Mouse (Mus musculus): Measurements from ENCODE around the gene Lsm12. TPM values are rescaled to one million over a fixed set of nuclear protein-coding genes. Genes with fewer than 3 reads are reported as not detected.
A peak's percentile ranks its signal among the peaks of the same experiment; 100 is the strongest.

Gene Lsm12
- polyA plus RNA-seq, 1 experiment: 36.1 TPM

- H3K27me3 ChIP-seq (ENCODE audit: control insufficient read depth, insufficient read depth, low read length): no peaks in the 10 kb centered on the region
- no peak overlapping the region for H3K4me3 ChIP-seq (ENCODE audit: control insufficient read depth, insufficient read depth, low read length)
- TF ChIP-seq POLR2A (IDR thresholded peaks at IDR 0.05; ENCODE audit: control insufficient read depth, extremely low read depth, insufficient read depth, low read length, poor library complexity): no peak
- TF ChIP-seq CTCF (IDR thresholded peaks at IDR 0.05; ENCODE audit: borderline replicate concordance, control insufficient read depth, extremely low read depth, insufficient read depth, low read length, poor library complexity): no peak
- DNase-seq: no peak
- no peaks in the 10 kb centered on the region for H3K36me3 ChIP-seq (ENCODE audit: control insufficient read depth, insufficient read depth, low read length)
- H3K4me1 ChIP-seq (replicated peaks; ENCODE audit: control insufficient read depth, insufficient read depth, low read length): peaks cover 41% of the 10 kb centered on the region
- no peak overlapping the region for H3K27ac ChIP-seq (ENCODE audit: control insufficient read depth, insufficient read depth, low read length)
- WGBS: 90% methylated on average over 5 of the region's 5 CpGs
These were observed 25.9 kb upstream of the Lsm12 start for GRCm38 (mm10) chr11:102211011-102211410.

- H3K27me3 ChIP-seq (ENCODE audit: control insufficient read depth, insufficient read depth, low read length): no peaks in the 10 kb centered on the region
- H3K27ac ChIP-seq (ENCODE audit: control insufficient read depth, insufficient read depth, low read length): no peak overlapping the region
- H3K4me3 ChIP-seq (ENCODE audit: control insufficient read depth, insufficient read depth, low read length): no peak overlapping the region
- WGBS: 88% methylated on average over 3 of the region's 3 CpGs
- peaks cover 36% of the 10 kb centered on the region for H3K4me1 ChIP-seq (replicated peaks; ENCODE audit: control insufficient read depth, insufficient read depth, low read length)
- H3K36me3 ChIP-seq (ENCODE audit: control insufficient read depth, insufficient read depth, low read length): no peaks in the 10 kb centered on the region
- no peak for TF ChIP-seq CTCF (IDR thresholded peaks at IDR 0.05; ENCODE audit: borderline replicate concordance, control insufficient read depth, extremely low read depth, insufficient read depth, low read length, poor library complexity)
- TF ChIP-seq POLR2A (IDR thresholded peaks at IDR 0.05; ENCODE audit: control insufficient read depth, extremely low read depth, insufficient read depth, low read length, poor library complexity): no peak
- DNase-seq: no peak
These were observed 25.1 kb upstream of the Lsm12 start for GRCm38 (mm10) chr11:102210185-102210584.

- WGBS: 29% methylated on average over 2 of the region's 2 CpGs
- H3K36me3 ChIP-seq (ENCODE audit: control insufficient read depth, insufficient read depth, low read length): no peaks in the 10 kb centered on the region
- H3K4me1 ChIP-seq (replicated peaks; ENCODE audit: control insufficient read depth, insufficient read depth, low read length): peaks cover 32% of the 10 kb centered on the region
- peak; percentile 30 for DNase-seq
- H3K27ac ChIP-seq (ENCODE audit: control insufficient read depth, insufficient read depth, low read length): no peak overlapping the region
- no peak overlapping the region for H3K4me3 ChIP-seq (ENCODE audit: control insufficient read depth, insufficient read depth, low read length)
- H3K27me3 ChIP-seq (ENCODE audit: control insufficient read depth, insufficient read depth, low read length): no peaks in the 10 kb centered on the region
- TF ChIP-seq POLR2A (IDR thresholded peaks at IDR 0.05; ENCODE audit: control insufficient read depth, extremely low read depth, insufficient read depth, low read length, poor library complexity) (no peak), CTCF (IDR thresholded peaks at IDR 0.05; ENCODE audit: borderline replicate concordance, control insufficient read depth, extremely low read depth, insufficient read depth, low read length, poor library complexity) (peak; percentile 48; the same call in 1 of the 2 replicates)
These were observed 24.6 kb upstream of the Lsm12 start for GRCm38 (mm10) chr11:102209742-102210141.

DNA sequence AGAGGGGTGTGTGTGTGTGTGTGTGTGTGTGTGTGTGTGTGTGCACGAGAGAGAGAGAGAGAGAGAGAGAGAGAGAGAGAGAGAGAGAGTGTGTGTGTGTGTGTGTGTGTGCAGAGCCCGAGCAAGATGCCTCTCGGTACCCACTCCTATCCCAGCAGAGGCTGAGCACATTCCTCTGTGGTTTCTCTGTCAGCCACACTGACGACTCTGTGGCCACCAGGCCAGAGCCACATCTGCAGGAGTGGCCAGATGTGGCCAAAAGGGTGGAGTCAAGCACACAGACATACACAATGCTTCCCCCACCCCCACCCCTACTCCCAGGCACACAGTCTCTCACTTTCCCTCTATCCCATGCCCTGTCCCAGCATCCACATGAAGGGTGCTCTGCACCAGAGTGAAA lies 23.8 kb upstream of the Lsm12 start:
- H3K4me3 ChIP-seq (ENCODE audit: control insufficient read depth, insufficient read depth, low read length): no peak overlapping the region
- H3K27ac ChIP-seq (ENCODE audit: control insufficient read depth, insufficient read depth, low read length): no peak overlapping the region
- DNase-seq: no peak
- TF ChIP-seq CTCF (IDR thresholded peaks at IDR 0.05; ENCODE audit: borderline replicate concordance, control insufficient read depth, extremely low read depth, insufficient read depth, low read length, poor library complexity): no peak
- no peak for TF ChIP-seq POLR2A (IDR thresholded peaks at IDR 0.05; ENCODE audit: control insufficient read depth, extremely low read depth, insufficient read depth, low read length, poor library complexity)
- WGBS: 11% methylated on average over 4 of the region's 4 CpGs
- no peaks in the 10 kb centered on the region for H3K36me3 ChIP-seq (ENCODE audit: control insufficient read depth, insufficient read depth, low read length)
- peaks cover 28% of the 10 kb centered on the region for H3K4me1 ChIP-seq (replicated peaks; ENCODE audit: control insufficient read depth, insufficient read depth, low read length)
- no peaks in the 10 kb centered on the region for H3K27me3 ChIP-seq (ENCODE audit: control insufficient read depth, insufficient read depth, low read length)

- no peaks in the 10 kb centered on the region for H3K27me3 ChIP-seq (ENCODE audit: control insufficient read depth, insufficient read depth, low read length)
- TF ChIP-seq CTCF (IDR thresholded peaks at IDR 0.05; ENCODE audit: borderline replicate concordance, control insufficient read depth, extremely low read depth, insufficient read depth, low read length, poor library complexity): no peak
- TF ChIP-seq POLR2A (IDR thresholded peaks at IDR 0.05; ENCODE audit: control insufficient read depth, extremely low read depth, insufficient read depth, low read length, poor library complexity): no peak
- no peak for DNase-seq
- no peak overlapping the region for H3K4me3 ChIP-seq (ENCODE audit: control insufficient read depth, insufficient read depth, low read length)
- H3K36me3 ChIP-seq (ENCODE audit: control insufficient read depth, insufficient read depth, low read length): no peaks in the 10 kb centered on the region
- 30% methylated on average over 11 of the region's 11 CpGs for WGBS
- no peak overlapping the region for H3K27ac ChIP-seq (ENCODE audit: control insufficient read depth, insufficient read depth, low read length)
- peaks cover 28% of the 10 kb centered on the region for H3K4me1 ChIP-seq (replicated peaks; ENCODE audit: control insufficient read depth, insufficient read depth, low read length)
These were observed 23.0 kb upstream of the Lsm12 start for GRCm38 (mm10) chr11:102207825-102208777.

DNA sequence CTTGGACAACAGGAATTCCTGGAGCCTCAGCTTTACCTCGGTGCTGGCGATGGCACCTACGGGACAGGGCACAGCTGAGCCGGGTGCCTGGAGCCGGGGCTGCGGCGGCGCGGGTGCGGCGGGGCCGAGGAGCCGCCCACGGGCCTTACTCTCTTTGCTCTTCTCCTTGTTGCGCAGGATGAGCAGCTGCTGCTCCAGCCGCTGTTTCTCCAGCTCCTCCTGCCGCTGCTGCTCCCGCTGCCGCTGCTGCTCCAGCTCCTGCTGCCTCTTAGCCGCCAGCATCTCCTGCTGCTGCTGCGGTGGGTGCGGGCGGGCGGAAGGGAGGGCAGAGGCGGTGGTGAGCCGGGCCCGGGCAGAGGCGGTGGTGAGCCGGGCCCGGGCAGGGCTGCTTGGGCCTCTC lies 21.4 kb upstream of the Lsm12 start:
- Histone ChIP-seq H3K36me3 (ENCODE audit: control insufficient read depth, insufficient read depth, low read length) (0 out of 2 replicates have a peak, but pooled peaks cover 3% of the 10 kb centered on the region), H3K27me3 (ENCODE audit: control insufficient read depth, insufficient read depth, low read length) (no peaks in the 10 kb centered on the region)

More for the DNA sequence above, 21.4 kb upstream of the Lsm12 start:
- TF ChIP-seq CTCF (IDR thresholded peaks at IDR 0.05; ENCODE audit: borderline replicate concordance, control insufficient read depth, extremely low read depth, insufficient read depth, low read length, poor library complexity) (no peak), POLR2A (IDR thresholded peaks at IDR 0.05; ENCODE audit: control insufficient read depth, extremely low read depth, insufficient read depth, low read length, poor library complexity) (no peak)
- WGBS: 95% methylated on average over 30 of the region's 30 CpGs
- no peak overlapping the region for H3K4me3 ChIP-seq (ENCODE audit: control insufficient read depth, insufficient read depth, low read length)
- H3K27ac ChIP-seq (ENCODE audit: control insufficient read depth, insufficient read depth, low read length): no peak overlapping the region
- DNase-seq: no peak
- peaks cover 28% of the 10 kb centered on the region for H3K4me1 ChIP-seq (replicated peaks; ENCODE audit: control insufficient read depth, insufficient read depth, low read length)

Data from thymus, adult 2 months (tissue).